Mouse (Mus musculus): ENCODE measurements around the gene 2010111I01Rik. TPM values are rescaled to one million over a fixed set of nuclear protein-coding genes. Genes with fewer than 3 reads are reported as not detected.

The 2010111I01Rik gene
- polyA plus RNA-seq, 1 experiment from 2014 or later, result 134 TPM

DNA sequence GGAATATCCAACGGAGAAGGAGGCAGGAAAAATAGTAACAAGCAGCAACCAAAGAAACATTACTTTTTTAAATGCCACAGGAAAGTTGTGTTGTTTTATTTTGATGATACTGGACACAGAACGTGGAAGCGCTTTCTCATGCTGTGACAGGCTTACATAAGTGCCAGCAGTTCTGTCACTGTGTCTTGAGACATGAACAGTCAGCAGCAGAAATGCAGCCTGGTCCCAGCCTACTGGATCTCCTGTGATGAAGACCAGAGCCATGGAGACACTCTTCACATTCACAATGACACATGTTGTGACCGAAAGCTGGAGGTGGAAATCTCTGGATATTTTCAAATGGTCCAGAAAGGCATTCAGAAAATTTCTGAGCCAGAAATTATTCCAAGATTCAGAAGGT is 157.1 kb downstream of the 2010111I01Rik start:
- no peak for DNase-seq (ENCODE audit: low spot score)
- 85% methylated on average over 4 of the region's 4 CpGs for WGBS
- Histone ChIP-seq H3K4me3 (ENCODE audit: low read depth, low read length) (no peak overlapping the region), H3K9ac (ENCODE audit: low read length) (no peak overlapping the region), H3K9me3 (ENCODE audit: control insufficient read depth, low read length) (no peaks in the 10 kb centered on the region), H3K4me2 (ENCODE audit: low read depth, severe bottlenecking) (no peak overlapping the region), H3K27me3 (ENCODE audit: control insufficient read depth, insufficient read depth, low read length) (no peaks in the 10 kb centered on the region), H3K27ac (replicated peaks; ENCODE audit: low read depth, low read length) (no peak overlapping the region), H3K4me1 (ENCODE audit: control insufficient read depth, insufficient read depth, low read length) (no peaks in the 10 kb centered on the region), H3K36me3 (ENCODE audit: control insufficient read depth, insufficient read depth, low read length) (no peaks in the 10 kb centered on the region)
- ATAC-seq (ENCODE audit: insufficient number of reproducible peaks, low FRiP score, low TSS enrichment, low read depth), result no peak

DNA sequence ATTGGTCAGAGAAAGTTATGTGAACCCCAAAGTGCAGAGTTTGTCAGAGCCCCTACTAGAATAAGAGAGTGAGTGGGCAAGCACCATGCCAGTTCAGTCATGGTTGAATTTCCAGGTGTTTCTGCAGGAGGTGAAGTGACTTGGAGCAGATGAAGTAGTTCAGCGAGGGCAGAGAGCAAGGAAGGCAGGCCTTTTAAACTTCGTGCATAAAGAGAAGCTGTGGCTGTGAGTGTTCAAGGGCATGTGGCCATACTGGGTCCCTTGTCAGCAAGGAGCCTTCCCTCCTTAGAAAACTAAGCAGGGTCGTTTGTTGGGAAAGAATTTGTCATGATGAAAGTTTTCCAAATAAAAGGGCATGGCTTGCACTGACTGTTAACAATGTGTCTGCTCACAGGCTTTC is 161.5 kb downstream of the 2010111I01Rik start:
- Histone ChIP-seq H3K4me2 (ENCODE audit: low read depth, severe bottlenecking) (no peak overlapping the region), H3K27me3 (ENCODE audit: control insufficient read depth, insufficient read depth, low read length) (no peaks in the 10 kb centered on the region), H3K4me1 (ENCODE audit: control insufficient read depth, insufficient read depth, low read length) (no peaks in the 10 kb centered on the region), H3K9ac (ENCODE audit: low read length) (no peak overlapping the region), H3K36me3 (ENCODE audit: control insufficient read depth, insufficient read depth, low read length) (no peaks in the 10 kb centered on the region), H3K27ac (replicated peaks; ENCODE audit: low read depth, low read length) (no peak overlapping the region), H3K4me3 (ENCODE audit: low read depth, low read length) (no peak overlapping the region), H3K9me3 (ENCODE audit: control insufficient read depth, low read length) (no peaks in the 10 kb centered on the region; the same call in 1 of the 2 replicates)
- 57% methylated on average over 3 of the region's 3 CpGs for WGBS
- no peak for ATAC-seq (ENCODE audit: insufficient number of reproducible peaks, low FRiP score, low TSS enrichment, low read depth)
- DNase-seq (ENCODE audit: low spot score), result no peak

DNA sequence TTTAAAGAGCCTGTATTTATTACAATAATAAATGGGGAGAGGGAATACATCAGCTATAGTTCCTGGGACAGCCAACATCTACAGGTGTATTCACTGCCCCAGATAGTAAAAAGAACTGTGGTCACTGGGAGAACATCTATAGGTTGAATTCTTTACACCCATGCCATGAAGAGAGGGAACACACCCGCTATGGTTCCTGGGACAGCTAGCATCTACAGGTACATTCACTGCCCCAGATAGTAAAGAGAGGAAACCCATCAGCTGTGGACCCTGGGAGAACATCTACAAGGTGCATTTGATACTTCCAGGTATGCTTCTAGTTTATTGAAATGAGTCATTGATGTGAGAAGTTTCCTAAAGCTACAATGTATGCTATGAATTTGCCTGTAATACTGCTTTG is 162.8 kb downstream of the 2010111I01Rik start:
- no peaks in the 10 kb centered on the region; the same call in 1 of the 2 replicates for H3K9me3 ChIP-seq (ENCODE audit: control insufficient read depth, low read length)
- H3K4me3 ChIP-seq (ENCODE audit: low read depth, low read length), result no peak overlapping the region
- WGBS, result 93% methylated on average over 1 of the region's 1 CpGs
- no peak overlapping the region for H3K9ac ChIP-seq (ENCODE audit: low read length)
- DNase-seq (ENCODE audit: low spot score), result no peak
- no peaks in the 10 kb centered on the region for H3K4me1 ChIP-seq (ENCODE audit: control insufficient read depth, insufficient read depth, low read length)
- no peak overlapping the region for H3K27ac ChIP-seq (replicated peaks; ENCODE audit: low read depth, low read length)
- H3K36me3 ChIP-seq (ENCODE audit: control insufficient read depth, insufficient read depth, low read length), result no peaks in the 10 kb centered on the region
- ATAC-seq (ENCODE audit: insufficient number of reproducible peaks, low FRiP score, low TSS enrichment, low read depth), result no peak
- no peak overlapping the region for H3K4me2 ChIP-seq (ENCODE audit: low read depth, severe bottlenecking)
- no peaks in the 10 kb centered on the region for H3K27me3 ChIP-seq (ENCODE audit: control insufficient read depth, insufficient read depth, low read length)

DNA sequence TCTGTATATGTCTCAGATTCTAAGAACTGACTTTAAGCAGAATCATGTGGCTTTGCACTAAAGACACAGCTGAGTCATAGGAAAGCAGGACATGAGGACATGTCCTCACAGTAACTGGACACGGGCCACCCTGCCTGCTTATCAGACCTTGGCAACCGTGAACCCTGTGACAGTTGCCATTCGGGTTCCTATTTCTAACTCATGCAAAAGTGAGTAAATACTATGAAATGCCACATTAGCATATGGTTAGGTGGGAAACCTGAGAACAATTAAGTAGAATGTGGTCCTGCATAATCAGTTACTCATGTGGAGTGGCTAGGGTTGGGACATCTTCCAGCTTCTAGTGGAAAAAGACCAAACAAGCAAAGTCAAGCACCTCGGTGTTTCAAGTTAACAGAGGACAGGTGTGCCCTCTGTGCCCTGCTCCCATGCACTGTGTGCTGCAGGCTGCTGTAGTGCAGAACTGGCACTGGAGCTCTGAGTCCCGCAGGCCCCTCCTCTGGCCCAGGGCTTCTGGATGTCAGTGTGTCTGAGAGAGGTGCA is 170.3 kb downstream of the 2010111I01Rik start:
- Histone ChIP-seq H3K9me3 (ENCODE audit: control insufficient read depth, low read length) (no peaks in the 10 kb centered on the region), H3K4me1 (ENCODE audit: control insufficient read depth, insufficient read depth, low read length) (no peaks in the 10 kb centered on the region; the same call in 1 of the 2 replicates), H3K27ac (replicated peaks; ENCODE audit: low read depth, low read length) (no peak overlapping the region), H3K27me3 (ENCODE audit: control insufficient read depth, insufficient read depth, low read length) (no peaks in the 10 kb centered on the region), H3K9ac (ENCODE audit: low read length) (no peak overlapping the region), H3K4me3 (ENCODE audit: low read depth, low read length) (no peak overlapping the region), H3K4me2 (ENCODE audit: low read depth, severe bottlenecking) (no peak overlapping the region), H3K36me3 (ENCODE audit: control insufficient read depth, insufficient read depth, low read length) (no peaks in the 10 kb centered on the region)
- 85% methylated on average over 5 of the region's 5 CpGs for WGBS
- no peak for DNase-seq (ENCODE audit: low spot score)
- ATAC-seq (ENCODE audit: insufficient number of reproducible peaks, low FRiP score, low TSS enrichment, low read depth), result no peak

DNA sequence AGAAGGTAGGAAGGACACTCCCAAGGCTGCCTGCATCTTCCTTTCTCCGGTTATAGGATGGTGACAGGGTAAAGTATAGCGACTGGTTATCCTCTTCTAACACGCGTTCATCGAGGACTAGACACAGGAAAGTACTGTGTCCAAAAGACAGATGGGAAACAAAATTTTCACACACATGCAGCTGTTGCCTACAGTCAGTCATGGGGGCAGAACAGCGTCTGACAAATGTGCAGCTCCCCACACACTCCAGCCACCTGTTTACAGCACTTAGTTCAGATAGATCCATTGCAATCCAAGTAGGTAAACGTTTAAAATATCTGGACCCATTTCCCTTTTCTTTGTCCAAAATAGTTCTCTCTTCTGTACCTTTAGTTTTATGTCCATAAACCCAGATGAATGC is 171.3 kb downstream of the 2010111I01Rik start:
- H3K36me3 ChIP-seq (ENCODE audit: control insufficient read depth, insufficient read depth, low read length), result no peaks in the 10 kb centered on the region
- no peaks in the 10 kb centered on the region for H3K9me3 ChIP-seq (ENCODE audit: control insufficient read depth, low read length)
- no peak for ATAC-seq (ENCODE audit: insufficient number of reproducible peaks, low FRiP score, low TSS enrichment, low read depth)
- no peaks in the 10 kb centered on the region for H3K27me3 ChIP-seq (ENCODE audit: control insufficient read depth, insufficient read depth, low read length)
- no peaks in the 10 kb centered on the region; the same call in 1 of the 2 replicates for H3K4me1 ChIP-seq (ENCODE audit: control insufficient read depth, insufficient read depth, low read length)
- H3K4me3 ChIP-seq (ENCODE audit: low read depth, low read length), result no peak overlapping the region
- no peak for DNase-seq (ENCODE audit: low spot score)
- H3K27ac ChIP-seq (replicated peaks; ENCODE audit: low read depth, low read length), result no peak overlapping the region
- WGBS, result 89% methylated on average over 7 of the region's 7 CpGs
- H3K9ac ChIP-seq (ENCODE audit: low read length), result no peak overlapping the region
- no peak overlapping the region for H3K4me2 ChIP-seq (ENCODE audit: low read depth, severe bottlenecking)

DNA sequence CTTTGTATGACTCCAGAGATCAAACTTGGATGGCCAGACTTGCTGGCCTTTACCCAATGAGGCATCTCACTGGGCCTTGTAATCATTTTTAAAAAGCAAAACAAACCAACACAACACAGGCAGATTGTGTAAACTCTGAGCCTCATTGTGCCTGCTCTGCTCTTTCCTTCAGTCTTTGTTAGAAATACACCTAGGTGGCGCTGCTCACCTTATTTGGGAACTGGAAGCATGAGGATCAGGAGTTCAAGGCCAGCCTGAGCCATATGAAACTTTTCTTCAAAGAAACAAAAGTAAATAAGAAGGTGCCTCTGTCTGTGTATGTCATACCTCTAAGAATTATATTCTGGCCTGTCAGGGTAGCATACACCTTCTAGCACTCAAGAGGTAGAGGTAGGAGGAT is 172.1 kb downstream of the 2010111I01Rik start:
- 75% methylated on average over 1 of the region's 1 CpGs for WGBS
- H3K9ac ChIP-seq (ENCODE audit: low read length), result no peak overlapping the region
- H3K36me3 ChIP-seq (ENCODE audit: control insufficient read depth, insufficient read depth, low read length), result no peaks in the 10 kb centered on the region
- ATAC-seq (ENCODE audit: insufficient number of reproducible peaks, low FRiP score, low TSS enrichment, low read depth), result no peak
- H3K4me1 ChIP-seq (ENCODE audit: control insufficient read depth, insufficient read depth, low read length), result no peaks in the 10 kb centered on the region; the same call in 1 of the 2 replicates
- no peaks in the 10 kb centered on the region for H3K27me3 ChIP-seq (ENCODE audit: control insufficient read depth, insufficient read depth, low read length)
- H3K9me3 ChIP-seq (ENCODE audit: control insufficient read depth, low read length), result no peaks in the 10 kb centered on the region
- no peak for DNase-seq (ENCODE audit: low spot score)
- H3K27ac ChIP-seq (replicated peaks; ENCODE audit: low read depth, low read length), result no peak overlapping the region
- no peak overlapping the region for H3K4me3 ChIP-seq (ENCODE audit: low read depth, low read length)
- H3K4me2 ChIP-seq (ENCODE audit: low read depth, severe bottlenecking), result no peak overlapping the region

DNA sequence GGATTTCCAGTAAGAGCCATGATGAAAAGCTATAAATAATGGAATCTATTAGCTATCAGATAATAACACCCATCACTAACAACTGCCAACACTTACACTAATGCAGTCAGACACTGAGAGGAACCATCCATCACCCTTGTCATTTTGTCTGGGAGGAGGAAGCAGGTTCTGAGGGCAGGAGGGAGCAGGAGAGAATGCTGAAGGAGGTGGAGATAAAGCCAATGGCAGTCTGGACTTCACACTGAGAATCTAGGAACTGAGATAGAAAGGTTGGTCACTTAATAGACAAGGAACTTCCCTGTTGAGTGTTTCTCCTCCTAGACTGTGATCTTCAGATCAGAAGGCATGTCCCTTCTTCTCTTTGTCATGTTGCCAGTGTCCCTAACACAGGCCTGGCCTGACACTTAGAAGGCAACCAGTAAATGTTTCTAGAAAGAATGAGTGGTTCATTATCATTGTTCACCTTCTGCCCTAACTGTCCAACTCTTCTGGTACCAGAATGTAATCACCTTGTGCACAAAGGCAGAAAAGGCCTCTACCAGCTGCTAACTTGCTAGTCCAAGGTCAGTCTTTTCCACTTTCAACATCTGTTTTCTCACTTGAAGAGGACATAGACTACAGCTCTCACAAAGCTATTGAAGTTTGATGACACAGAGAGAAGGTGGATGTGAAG is 173.8 kb downstream of the 2010111I01Rik start:
- no peak overlapping the region for H3K9ac ChIP-seq (ENCODE audit: low read length)

DNA sequence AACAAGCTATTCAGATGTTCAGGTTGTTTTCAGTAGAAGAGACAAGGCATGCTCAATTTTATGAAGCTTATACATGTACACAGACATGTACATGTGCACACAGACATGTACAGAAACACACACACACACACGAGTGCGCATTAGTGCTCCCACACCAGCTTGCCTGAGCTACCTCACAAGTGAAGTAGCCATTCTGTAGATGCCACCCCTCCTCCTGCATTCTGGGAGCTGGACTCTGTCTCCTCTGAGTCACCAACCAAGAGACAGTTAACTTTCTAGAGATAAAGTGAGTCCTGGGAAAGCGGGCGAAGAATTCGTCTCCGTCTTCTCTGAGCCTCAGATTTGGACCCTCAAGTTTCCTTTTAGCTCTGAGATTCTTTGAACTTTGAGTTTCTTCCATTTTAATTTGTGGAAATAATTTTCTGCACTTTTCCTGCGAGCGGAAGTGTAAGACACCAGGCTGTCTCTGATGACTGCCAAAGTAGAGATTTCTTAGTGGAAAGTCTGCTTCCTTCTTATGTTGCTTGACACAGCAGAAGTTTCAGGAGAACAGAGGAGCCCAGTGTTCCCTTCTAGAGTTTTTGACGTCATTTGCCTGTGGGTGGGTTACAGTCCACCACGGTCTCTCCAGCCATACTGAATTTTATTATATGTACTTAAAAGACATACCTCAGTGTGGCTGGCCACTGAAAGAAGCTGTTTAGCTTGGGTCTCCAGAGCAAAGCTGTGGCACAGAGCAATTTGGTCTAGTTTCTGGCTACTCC is 175.0 kb downstream of the 2010111I01Rik start:
- Histone ChIP-seq H3K4me3 (ENCODE audit: low read depth, low read length) (no peak overlapping the region), H3K9me3 (ENCODE audit: control insufficient read depth, low read length) (no peaks in the 10 kb centered on the region), H3K27me3 (ENCODE audit: control insufficient read depth, insufficient read depth, low read length) (no peaks in the 10 kb centered on the region), H3K27ac (replicated peaks; ENCODE audit: low read depth, low read length) (no peak overlapping the region), H3K36me3 (ENCODE audit: control insufficient read depth, insufficient read depth, low read length) (no peaks in the 10 kb centered on the region), H3K4me2 (ENCODE audit: low read depth, severe bottlenecking) (no peak overlapping the region), H3K9ac (ENCODE audit: low read length) (no peak overlapping the region), H3K4me1 (ENCODE audit: control insufficient read depth, insufficient read depth, low read length) (no peaks in the 10 kb centered on the region; the same call in 1 of the 2 replicates)
- 81% methylated on average over 10 of the region's 10 CpGs for WGBS
- no peak for ATAC-seq (ENCODE audit: insufficient number of reproducible peaks, low FRiP score, low TSS enrichment, low read depth)
- no peak for DNase-seq (ENCODE audit: low spot score)

More for the DNA sequence above, 173.8 kb downstream of the 2010111I01Rik start:
- Histone ChIP-seq H3K27me3 (ENCODE audit: control insufficient read depth, insufficient read depth, low read length) (no peaks in the 10 kb centered on the region), H3K9me3 (ENCODE audit: control insufficient read depth, low read length) (no peaks in the 10 kb centered on the region), H3K4me1 (ENCODE audit: control insufficient read depth, insufficient read depth, low read length) (no peaks in the 10 kb centered on the region; the same call in 1 of the 2 replicates), H3K4me2 (ENCODE audit: low read depth, severe bottlenecking) (no peak overlapping the region), H3K4me3 (ENCODE audit: low read depth, low read length) (no peak overlapping the region), H3K27ac (replicated peaks; ENCODE audit: low read depth, low read length) (no peak overlapping the region), H3K36me3 (ENCODE audit: control insufficient read depth, insufficient read depth, low read length) (no peaks in the 10 kb centered on the region)
- DNase-seq (ENCODE audit: low spot score) (no peak), ATAC-seq (ENCODE audit: insufficient number of reproducible peaks, low FRiP score, low TSS enrichment, low read depth) (no peak)

Measured in limb, embryonic 11.5 days (tissue).